Mouse (Mus musculus) duodenum, adult 2 months (tissue): Measurements from ENCODE around the gene Arv1. TPM values are rescaled to one million over a fixed set of nuclear protein-coding genes. Genes with fewer than 3 reads are reported as not detected.

ENCODE experiments used
- polyA plus RNA-seq: library from polyadenylated mRNA; depleted of rRNA; stranded (reverse); fragments of >200 nt; gene quantifications from 2 replicates; pipeline ENCODE4 v1.2.3, GENCODE M21; 2012; ENCODE audit warnings: low replicate concordance; rRNA removed

Arv1 gene
- polyA plus RNA-seq, result 4.6 and 5.8 TPM in 2 replicates

DNA sequence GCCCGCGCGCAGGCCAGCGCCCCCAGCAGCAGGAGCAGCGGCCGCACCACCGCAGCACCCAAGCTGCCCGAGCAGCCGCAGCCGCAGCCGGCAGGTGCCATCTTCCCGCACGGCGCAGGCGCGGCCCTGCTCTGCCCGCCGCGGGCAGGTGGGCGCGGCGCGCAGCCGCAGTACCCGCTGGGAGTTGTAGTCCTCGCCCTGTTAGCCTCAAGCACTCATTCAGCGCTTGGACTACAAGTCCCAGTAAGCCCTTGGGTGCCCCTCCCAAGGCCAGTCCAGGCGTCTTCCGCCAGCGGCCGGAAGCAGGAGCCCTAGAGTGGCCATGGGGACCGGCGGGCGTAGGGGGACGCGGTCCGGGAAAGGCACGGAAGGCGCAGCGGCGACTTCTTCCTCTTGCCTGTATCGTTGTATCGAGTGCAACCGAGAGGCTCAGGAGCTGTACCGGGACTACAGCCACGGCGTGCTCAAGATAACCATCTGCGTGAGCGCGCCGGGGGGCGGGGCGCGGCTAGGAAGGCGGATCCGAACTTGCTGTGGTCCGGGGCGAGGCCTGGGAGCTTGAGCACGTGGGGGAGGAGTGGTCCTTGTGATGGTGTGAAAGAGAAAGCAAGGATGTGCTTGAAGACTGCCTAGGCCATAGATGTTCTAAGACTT is at the start of gene Arv1, which contains the start of gene Ttc13:
Gene Arv1, plus strand, starts transcription at position 278 of the 654 bp plus-strand sequence.
Gene Ttc13, minus strand, starts transcription at position 122 of the 654 bp plus-strand sequence.

GRCm38 (mm10) chr8:124751709-124752173 is 29.8 kb downstream of the Arv1 start, which contains the start of gene Fam89a:
TSS of gene Fam89a (minus strand) at chr8:124751832.

Other genes with a start within 250 kb of the Arv1 start
- 9.4 and 10.7 TPM in 2 replicates for gene Cog2, start 201.4 kb upstream of the Arv1 start, polyA plus RNA-seq
- 12.7 and 22.0 TPM in 2 replicates for gene Agt, start 152.4 kb upstream of the Arv1 start, polyA plus RNA-seq
- 7.9 and 15.9 TPM in 2 replicates for gene Capn9, start 146.0 kb upstream of the Arv1 start, polyA plus RNA-seq
- gene 2310022B05Rik, start 58.8 kb upstream of the Arv1 start, polyA plus RNA-seq, result 17.5 and 26.0 TPM in 2 replicates
- 9.7 and 10.0 TPM in 2 replicates for gene Ttc13, start 156 bp upstream of the Arv1 start, polyA plus RNA-seq
- 1.0 and 1.4 TPM in 2 replicates for gene Fam89a, start 29.7 kb downstream of the Arv1 start, polyA plus RNA-seq
- 0.09 and 0.12 TPM in 2 replicates for gene Trim67, start 71.0 kb downstream of the Arv1 start, polyA plus RNA-seq
- 13.4 and 19.7 TPM in 2 replicates for gene Gnpat, start 140.9 kb downstream of the Arv1 start, polyA plus RNA-seq
- gene 2810004N23Rik, start 141.0 kb downstream of the Arv1 start, polyA plus RNA-seq, result 4.2 and 5.1 TPM in 2 replicates
- gene Exoc8, start 175.6 kb downstream of the Arv1 start, polyA plus RNA-seq, result 4.6 and 4.9 TPM in 2 replicates
- gene Sprtn, start 175.7 kb downstream of the Arv1 start, polyA plus RNA-seq, result 3.5 and 4.3 TPM in 2 replicates
- gene Egln1, start 227.2 kb downstream of the Arv1 start, polyA plus RNA-seq, result 10.5 and 13.7 TPM in 2 replicates